Mouse (Mus musculus): ENCODE measurements around the gene Shpk. TPM values are rescaled to one million over a fixed set of nuclear protein-coding genes. Genes with fewer than 3 reads are reported as not detected.

The Shpk gene
- total RNA-seq, 1 experiment: 2.3 TPM

GRCm38 (mm10) chr11:73233992-73234391 lies 34.7 kb downstream of the Shpk start, which contains the start of gene Trpv1:
Gene Trpv1, plus strand, starts transcription at chr11:73234292.
- H3K36me3 ChIP-seq (ENCODE audit: control insufficient read depth, insufficient read depth, low read length, poor library complexity, severe bottlenecking): no peaks in the 10 kb centered on the region
- H3K4me1 ChIP-seq (ENCODE audit: control insufficient read depth in 2 of 2, insufficient read depth in 2 of 2, low read length in 2 of 2, poor library complexity in 1 of 2): no peaks in the 10 kb centered on the region
- H3K27ac ChIP-seq (ENCODE audit: insufficient read depth, low read depth, low read length, poor library complexity, severe bottlenecking): no peak within 1 kb of the TSS
- no peak for DNase-seq (ENCODE audit: low read depth, low spot score)
- TF ChIP-seq ZC3H11A (IDR thresholded peaks at IDR 0.05; ENCODE audit: borderline replicate concordance, low read depth, low read length): no peak
- TF ChIP-seq HCFC1 (IDR thresholded peaks at IDR 0.05; ENCODE audit: borderline replicate concordance, insufficient read depth, low read length): no peak
- TF ChIP-seq ZNF384 (IDR thresholded peaks at IDR 0.05; ENCODE audit: low read depth, low read length): no peak
- TF ChIP-seq CHD2 (IDR thresholded peaks at IDR 0.05; ENCODE audit: low read depth, low read length): no peak
- TF ChIP-seq MAFK (IDR thresholded peaks at IDR 0.05; ENCODE audit: insufficient read depth, low read depth, low read length): no peak
- no peaks in the 10 kb centered on the region for H3K9me3 ChIP-seq (ENCODE audit: control insufficient read depth, insufficient read depth, low read depth, low read length)
- no peak within 1 kb of the TSS for H3K4me3 ChIP-seq (ENCODE audit: insufficient read depth in 1 of 2, low read depth in 1 of 2, low read length in 2 of 2, poor library complexity in 1 of 2, severe bottlenecking in 1 of 2)
- in situ Hi-C loops (cut with MboI; ENCODE audit: low sequenced_read_pairs in 2 of 2, unreplicated experiment in 2 of 2): no loop called here
- H3K9ac ChIP-seq (ENCODE audit: insufficient read depth, low read depth, low read length, poor library complexity, severe bottlenecking): no peak within 1 kb of the TSS

DNA sequence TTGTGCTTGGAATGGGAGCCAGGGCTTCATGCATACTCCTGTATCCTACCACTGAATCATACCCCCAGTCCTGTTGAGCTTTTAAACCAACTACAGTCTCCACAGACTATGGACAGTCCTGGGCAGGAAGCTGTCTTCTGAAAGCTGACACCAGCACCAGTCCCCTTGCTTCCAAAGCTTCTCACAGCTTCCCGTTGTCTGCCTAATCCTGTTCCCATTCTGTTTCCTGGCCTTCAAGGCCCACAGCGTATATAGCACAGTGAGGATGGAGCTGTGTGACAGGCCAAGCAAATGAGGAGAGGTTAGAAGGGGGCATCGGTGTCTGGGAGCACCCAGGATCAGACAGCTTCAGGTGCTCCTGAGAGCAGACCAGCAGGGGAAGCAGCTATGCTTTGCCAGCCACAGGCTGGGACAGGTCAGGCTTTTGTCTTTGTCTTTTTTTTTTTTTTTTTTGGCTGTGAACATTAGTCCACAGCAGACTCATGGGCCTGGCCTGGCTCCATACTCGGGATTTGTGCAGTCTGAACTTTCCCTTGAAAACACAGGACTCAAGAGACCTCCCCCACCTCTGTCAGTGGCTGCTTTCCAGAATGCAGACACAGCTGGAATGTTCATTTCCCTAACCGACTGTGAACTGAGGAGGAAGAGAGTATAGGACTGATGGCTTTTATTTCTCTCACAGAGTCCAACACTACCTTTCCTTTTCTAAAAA lies 36.9 kb downstream of the Shpk start:
- Histone ChIP-seq H3K4me1 (ENCODE audit: control insufficient read depth in 2 of 2, insufficient read depth in 2 of 2, low read length in 2 of 2, poor library complexity in 1 of 2) (no peaks in the 10 kb centered on the region), H3K27ac (ENCODE audit: insufficient read depth, low read depth, low read length, poor library complexity, severe bottlenecking) (no peak overlapping the region), H3K9ac (ENCODE audit: insufficient read depth, low read depth, low read length, poor library complexity, severe bottlenecking) (no peak overlapping the region), H3K9me3 (ENCODE audit: control insufficient read depth, insufficient read depth, low read depth, low read length) (no peaks in the 10 kb centered on the region), H3K36me3 (ENCODE audit: control insufficient read depth, insufficient read depth, low read length, poor library complexity, severe bottlenecking) (no peaks in the 10 kb centered on the region), H3K4me3 (ENCODE audit: insufficient read depth in 1 of 2, low read depth in 1 of 2, low read length in 2 of 2, poor library complexity in 1 of 2, severe bottlenecking in 1 of 2) (no peak overlapping the region)
- no peak for TF ChIP-seq ZNF384 (IDR thresholded peaks at IDR 0.05; ENCODE audit: low read depth, low read length)
- no peak for TF ChIP-seq CHD2 (IDR thresholded peaks at IDR 0.05; ENCODE audit: low read depth, low read length)
- no peak for TF ChIP-seq HCFC1 (IDR thresholded peaks at IDR 0.05; ENCODE audit: borderline replicate concordance, insufficient read depth, low read length)
- TF ChIP-seq ZC3H11A (IDR thresholded peaks at IDR 0.05; ENCODE audit: borderline replicate concordance, low read depth, low read length): no peak
- no peak for TF ChIP-seq MAFK (IDR thresholded peaks at IDR 0.05; ENCODE audit: insufficient read depth, low read depth, low read length)
- no peak for DNase-seq (ENCODE audit: low read depth, low spot score)
- in situ Hi-C loops (cut with MboI; ENCODE audit: low sequenced_read_pairs in 2 of 2, unreplicated experiment in 2 of 2): no loop called here

- no peaks in the 10 kb centered on the region for H3K4me1 ChIP-seq (ENCODE audit: control insufficient read depth in 2 of 2, insufficient read depth in 2 of 2, low read length in 2 of 2, poor library complexity in 1 of 2)
- in situ Hi-C loops (cut with MboI; ENCODE audit: low sequenced_read_pairs in 2 of 2, unreplicated experiment in 2 of 2): no loop called here
- H3K27ac ChIP-seq (ENCODE audit: insufficient read depth, low read depth, low read length, poor library complexity, severe bottlenecking): no peak overlapping the region
- no peaks in the 10 kb centered on the region for H3K36me3 ChIP-seq (ENCODE audit: control insufficient read depth, insufficient read depth, low read length, poor library complexity, severe bottlenecking)
- no peak for TF ChIP-seq ZNF384 (IDR thresholded peaks at IDR 0.05; ENCODE audit: low read depth, low read length)
- TF ChIP-seq HCFC1 (IDR thresholded peaks at IDR 0.05; ENCODE audit: borderline replicate concordance, insufficient read depth, low read length): no peak
- TF ChIP-seq CHD2 (IDR thresholded peaks at IDR 0.05; ENCODE audit: low read depth, low read length): no peak
- DNase-seq (ENCODE audit: low read depth, low spot score): no peak
- no peaks in the 10 kb centered on the region for H3K9me3 ChIP-seq (ENCODE audit: control insufficient read depth, insufficient read depth, low read depth, low read length)
- no peak overlapping the region for H3K9ac ChIP-seq (ENCODE audit: insufficient read depth, low read depth, low read length, poor library complexity, severe bottlenecking)
- H3K4me3 ChIP-seq (ENCODE audit: insufficient read depth in 1 of 2, low read depth in 1 of 2, low read length in 2 of 2, poor library complexity in 1 of 2, severe bottlenecking in 1 of 2): no peak overlapping the region
These were observed 37.5 kb downstream of the Shpk start for GRCm38 (mm10) chr11:73236731-73237130.

DNA sequence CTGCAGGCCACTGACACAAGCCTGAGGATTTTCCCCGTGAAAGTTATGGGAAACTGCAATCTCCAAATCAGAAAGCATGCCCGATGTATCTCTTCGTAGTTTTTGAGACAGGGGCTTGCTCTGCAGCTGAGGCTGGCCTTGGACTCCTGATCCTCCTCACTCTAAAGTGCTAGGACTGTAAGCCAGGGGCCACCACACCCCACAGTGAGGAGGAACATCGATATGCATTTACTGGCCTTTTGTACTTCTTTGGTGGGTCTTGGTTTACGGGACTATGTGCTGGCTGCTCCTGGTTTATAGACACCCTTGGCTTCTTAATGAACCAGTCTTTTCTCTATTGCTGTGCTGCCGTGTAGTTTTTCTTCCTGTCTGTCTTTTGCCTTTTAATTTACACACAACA lies 42.9 kb downstream of the Shpk start:
- in situ Hi-C loops (cut with MboI; ENCODE audit: low sequenced_read_pairs in 2 of 2, unreplicated experiment in 2 of 2): no loop called here
- H3K27ac ChIP-seq (ENCODE audit: insufficient read depth, low read depth, low read length, poor library complexity, severe bottlenecking): no peak overlapping the region
- no peak for TF ChIP-seq CHD2 (IDR thresholded peaks at IDR 0.05; ENCODE audit: low read depth, low read length)
- no peak for TF ChIP-seq ZC3H11A (IDR thresholded peaks at IDR 0.05; ENCODE audit: borderline replicate concordance, low read depth, low read length)
- TF ChIP-seq HCFC1 (IDR thresholded peaks at IDR 0.05; ENCODE audit: borderline replicate concordance, insufficient read depth, low read length): no peak
- TF ChIP-seq MAFK (IDR thresholded peaks at IDR 0.05; ENCODE audit: insufficient read depth, low read depth, low read length): no peak
- TF ChIP-seq ZNF384 (IDR thresholded peaks at IDR 0.05; ENCODE audit: low read depth, low read length): no peak
- no peak overlapping the region for H3K4me3 ChIP-seq (ENCODE audit: insufficient read depth in 1 of 2, low read depth in 1 of 2, low read length in 2 of 2, poor library complexity in 1 of 2, severe bottlenecking in 1 of 2)
- H3K4me1 ChIP-seq (ENCODE audit: control insufficient read depth in 2 of 2, insufficient read depth in 2 of 2, low read length in 2 of 2, poor library complexity in 1 of 2): no peaks in the 10 kb centered on the region
- no peaks in the 10 kb centered on the region for H3K36me3 ChIP-seq (ENCODE audit: control insufficient read depth, insufficient read depth, low read length, poor library complexity, severe bottlenecking)
- no peak overlapping the region for H3K9ac ChIP-seq (ENCODE audit: insufficient read depth, low read depth, low read length, poor library complexity, severe bottlenecking)
- no peak for DNase-seq (ENCODE audit: low read depth, low spot score)
- H3K9me3 ChIP-seq (ENCODE audit: control insufficient read depth, insufficient read depth, low read depth, low read length): no peaks in the 10 kb centered on the region

Data from ES-E14 (cell line).